Mouse (Mus musculus): Measurements from ENCODE around the gene 4921501E09Rik.
"Not testable (repeated sequence)": the region's sequence is repeated elsewhere in the genome, so short reads cannot be mapped to it uniquely, and the experiment has no call there.

4921501E09Rik gene

GRCm38 (mm10) chr17:33067958-33068357 lies at the start of gene 4921501E09Rik:
4921501E09Rik (minus strand) TSS chr17:33068058.
- DNase-seq (ENCODE audit: low read depth, low spot score): no peak

GRCm38 (mm10) chr17:33097396-33097795 lies 29.5 kb upstream of the 4921501E09Rik start:
- no peak for DNase-seq (ENCODE audit: low read depth, low spot score)

GRCm38 (mm10) chr17:33092391-33093193 lies 24.7 kb upstream of the 4921501E09Rik start:
- peak; percentile 75 for DNase-seq (ENCODE audit: low read depth, low spot score)

DNA sequence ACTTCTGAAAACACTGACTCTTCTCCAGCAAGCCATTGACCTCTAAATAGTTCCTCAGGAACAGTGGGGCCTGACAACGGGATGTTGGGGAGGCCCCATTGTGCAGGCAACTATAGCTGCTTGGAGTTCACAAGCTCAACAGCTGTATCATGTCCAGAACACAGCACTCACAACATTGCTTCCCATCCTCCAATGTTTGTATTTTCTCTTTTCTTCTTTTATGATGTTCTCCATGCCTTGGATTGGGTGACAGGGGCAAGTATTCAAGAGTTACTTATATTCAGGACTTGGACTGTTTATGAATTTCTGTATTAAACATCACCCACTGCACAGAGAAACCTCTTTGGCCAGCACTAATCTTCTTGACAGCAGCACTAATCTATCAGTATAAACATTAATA lies 23.8 kb upstream of the 4921501E09Rik start:
- DNase-seq (ENCODE audit: low read depth, low spot score): no peak

DNA sequence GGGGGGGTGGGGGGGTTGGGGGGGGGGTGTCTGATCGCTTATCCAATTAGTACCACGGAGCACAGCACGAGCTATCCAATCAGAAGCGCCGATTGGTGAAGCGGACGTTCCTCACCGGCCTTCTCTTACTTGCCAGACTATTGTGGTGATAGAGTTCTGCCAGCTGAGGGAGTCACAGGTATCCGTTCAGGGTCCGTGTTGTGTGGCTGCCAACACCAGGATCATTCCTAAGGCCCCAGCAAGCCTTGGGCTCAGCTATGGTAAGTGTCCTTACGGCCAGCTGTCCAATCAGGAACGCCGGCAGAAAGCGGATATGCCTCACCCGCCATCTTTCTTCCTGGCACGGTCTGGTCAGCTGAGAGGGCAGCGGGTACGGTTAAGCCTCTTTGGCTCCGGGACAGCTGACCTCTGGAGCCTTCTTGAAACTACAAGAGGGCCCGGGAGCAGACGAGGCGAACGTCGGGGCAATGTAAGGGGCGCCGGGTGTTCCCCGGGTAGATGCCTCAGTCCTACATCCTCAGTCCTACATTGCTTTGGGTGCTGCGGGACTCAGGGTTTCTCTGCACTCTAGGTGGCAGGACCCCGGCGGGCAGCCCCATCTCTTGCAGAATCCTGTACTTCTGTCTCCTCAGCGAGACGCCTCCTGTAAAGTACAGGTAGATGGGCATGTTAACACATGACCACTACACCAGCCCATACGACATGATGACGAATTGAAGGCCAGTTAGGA lies 21.5 kb upstream of the 4921501E09Rik start, which contains the start of gene Zfp563:
Gene Zfp563, plus strand, starts transcription at position 91 of the 730 bp plus-strand sequence.
- DNase-seq (ENCODE audit: low read depth, low spot score): peak; percentile 88

DNA sequence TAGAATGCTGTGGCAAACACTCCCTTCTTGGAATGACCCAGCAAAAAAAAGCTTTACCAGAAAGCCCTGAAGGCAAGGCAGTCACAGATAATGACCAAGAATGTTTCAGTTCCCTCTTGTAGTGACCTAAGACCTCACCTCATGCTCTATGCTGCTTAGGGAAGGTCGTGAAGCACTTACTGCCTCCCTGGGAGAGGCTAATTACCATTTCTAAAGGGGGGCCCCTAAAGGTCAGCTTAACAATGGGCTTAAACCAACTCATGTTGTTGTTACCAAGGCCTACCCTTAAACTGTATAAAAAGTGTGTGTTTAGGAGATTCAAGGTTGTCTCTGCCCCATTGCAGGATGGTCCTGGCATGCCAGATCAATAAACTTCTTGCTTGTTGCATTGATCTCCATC lies 4.9 kb downstream of the 4921501E09Rik start:
- no peak for DNase-seq (ENCODE audit: low read depth, low spot score)

DNA sequence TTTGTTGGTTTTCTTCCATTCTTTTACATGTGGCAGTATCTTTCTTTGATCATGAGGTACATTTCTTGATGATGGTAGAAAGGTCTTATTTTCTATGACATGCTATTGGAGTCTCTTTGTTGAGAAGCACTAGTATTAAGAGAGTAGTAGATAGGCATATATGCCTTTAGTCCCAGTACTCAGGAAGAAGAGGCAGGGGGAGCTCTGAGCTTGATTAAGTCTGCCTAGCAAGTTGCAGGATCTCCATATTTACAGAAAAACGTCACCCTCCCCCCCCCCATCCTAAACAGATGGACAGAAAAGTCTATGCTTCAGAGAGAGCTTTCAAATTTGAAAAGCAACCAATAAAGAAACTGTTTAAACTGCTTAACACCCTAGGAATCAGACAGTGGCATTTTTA lies 9.1 kb downstream of the 4921501E09Rik start:
- DNase-seq (ENCODE audit: low read depth, low spot score): peak; percentile 12

DNA sequence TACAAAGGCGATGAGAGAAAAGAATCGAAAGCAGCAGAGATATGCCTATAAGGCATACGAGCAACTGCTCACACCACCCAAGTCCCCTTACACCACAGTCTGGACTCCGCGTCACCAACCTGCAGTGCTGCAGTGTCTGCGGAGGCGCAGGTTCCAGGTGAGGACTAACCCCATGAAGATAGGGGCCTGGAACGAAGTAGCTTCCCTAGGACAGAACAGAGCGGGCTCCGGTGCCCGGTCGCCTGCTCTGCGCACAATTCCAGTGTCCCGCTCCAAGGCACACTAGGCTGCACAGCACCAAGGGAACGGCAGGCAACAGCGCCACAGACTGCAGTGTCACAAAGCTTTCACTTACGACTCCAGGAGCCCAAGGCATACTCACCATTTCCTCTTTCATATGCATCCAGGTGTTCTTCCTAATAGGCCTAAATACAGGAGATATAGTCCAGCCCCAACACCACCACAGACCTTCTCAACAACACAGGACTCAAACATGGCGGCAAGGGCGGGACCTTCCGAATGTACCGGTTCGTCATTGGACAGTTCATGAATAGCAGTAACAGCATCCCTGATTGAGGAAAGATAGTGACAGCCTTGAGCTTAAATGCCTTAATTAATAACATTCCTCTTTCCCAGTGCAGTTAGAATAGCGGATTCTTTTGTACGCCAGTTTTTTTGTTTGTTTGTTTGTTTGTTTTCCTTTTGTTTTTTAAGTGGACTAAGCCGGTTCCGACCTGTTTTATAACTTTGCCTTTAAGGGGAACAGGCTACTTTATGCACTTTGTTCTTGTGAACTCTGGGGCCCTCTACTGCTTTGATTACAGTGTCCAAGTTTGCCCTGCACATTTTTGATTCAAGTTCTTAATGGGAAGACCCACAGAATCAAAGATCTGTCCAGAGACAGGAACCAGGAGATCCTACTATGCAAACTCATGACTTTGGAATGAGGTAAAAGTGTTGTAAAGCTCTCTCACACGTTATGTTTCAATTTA lies 34.7 kb downstream of the 4921501E09Rik start, which contains the start of gene Zfp763:
Gene Zfp763, minus strand, starts transcription at position 503 of the 992 bp plus-strand sequence.
- DNase-seq (ENCODE audit: low read depth, low spot score): peak; percentile 86

DNA sequence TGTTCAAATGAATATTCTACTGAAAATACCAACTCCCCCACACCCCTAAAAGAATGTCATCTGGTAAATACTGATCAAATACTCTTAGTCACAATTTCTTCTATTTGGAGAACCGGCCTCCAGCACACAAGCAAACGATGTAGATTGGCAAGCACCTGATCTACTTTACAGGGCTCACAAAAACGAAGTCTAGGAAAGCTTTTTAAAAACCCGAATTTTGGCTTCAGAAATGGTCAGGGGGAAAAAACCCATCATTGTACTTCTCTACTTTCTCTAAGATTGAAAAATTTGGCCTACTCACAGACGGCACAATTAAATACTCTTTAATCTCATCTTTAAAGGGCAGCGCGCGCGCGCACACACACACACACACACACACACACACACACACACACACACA lies 35.5 kb downstream of the 4921501E09Rik start:
- no peak for DNase-seq (ENCODE audit: low read depth, low spot score)

GRCm38 (mm10) chr17:33020434-33020833 lies 47.4 kb downstream of the 4921501E09Rik start:
- not testable (repeated sequence) for DNase-seq (ENCODE audit: low read depth, low spot score)
